Mouse (Mus musculus) layer of hippocampus, adult 9-11 months (tissue): ENCODE measurements around the gene Map7d1.

Experiments
- DNase-seq: peaks from one replicate; pipeline ENCODE4 v3.0.0; 2022

Map7d1 gene

DNA sequence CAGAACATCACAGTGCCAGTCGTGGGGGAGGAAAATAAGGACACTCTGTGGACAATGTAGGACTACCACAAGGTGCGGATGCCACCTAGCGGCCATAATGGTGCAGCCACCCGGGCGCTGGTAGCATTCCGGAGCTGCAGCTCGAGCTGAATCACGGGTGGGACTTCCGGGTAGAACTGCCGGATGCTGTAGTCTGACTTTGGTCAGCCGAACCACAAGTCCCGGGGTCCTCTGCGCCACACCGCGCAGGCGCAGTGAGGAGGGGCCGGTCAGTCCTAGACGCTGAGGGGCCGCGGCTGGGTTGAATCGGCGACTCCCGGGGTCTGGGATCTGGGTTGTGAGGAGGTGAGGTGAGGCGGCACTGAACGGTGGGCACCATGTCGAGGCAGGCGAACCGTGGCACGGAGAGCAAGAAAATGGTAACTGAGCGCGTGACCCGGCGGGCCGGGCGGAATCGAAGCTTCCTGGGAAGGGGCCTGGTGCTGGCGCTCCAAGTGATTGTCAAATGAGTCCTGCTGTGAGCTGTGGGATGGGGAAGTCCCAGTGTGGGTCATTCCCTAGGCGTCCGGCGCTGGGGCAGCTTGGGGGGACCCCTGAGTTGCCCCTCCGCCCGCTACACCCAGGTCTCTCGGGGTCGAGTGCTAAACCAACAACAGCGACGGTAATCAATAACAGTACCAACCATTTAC lies 6.1 kb upstream of the Map7d1 start, which contains the start of gene Trappc3:
Gene Trappc3 (plus strand): TSS at position 207 of the 689 bp plus-strand sequence.
- peak; percentile 99 for DNase-seq

DNA sequence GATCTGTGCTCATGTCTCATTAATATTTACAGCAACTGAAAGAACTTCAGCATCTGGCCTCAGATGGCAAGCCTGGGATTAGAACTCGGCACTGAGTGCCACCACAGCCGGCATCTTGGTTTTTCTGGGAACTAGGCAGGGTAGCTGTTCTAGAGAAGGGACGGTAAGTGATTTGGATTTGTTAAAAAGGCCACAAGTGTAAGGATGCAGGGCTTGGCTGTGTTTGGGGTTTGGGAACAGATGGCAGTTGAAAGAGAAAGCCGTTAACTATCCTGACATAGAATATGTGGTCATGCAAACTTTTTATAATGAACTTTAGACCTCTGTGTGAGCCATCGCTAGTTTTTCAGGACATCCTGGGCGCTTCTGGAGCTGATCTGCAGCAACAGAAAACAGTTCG lies 5.5 kb upstream of the Map7d1 start:
- DNase-seq, result no peak

DNA sequence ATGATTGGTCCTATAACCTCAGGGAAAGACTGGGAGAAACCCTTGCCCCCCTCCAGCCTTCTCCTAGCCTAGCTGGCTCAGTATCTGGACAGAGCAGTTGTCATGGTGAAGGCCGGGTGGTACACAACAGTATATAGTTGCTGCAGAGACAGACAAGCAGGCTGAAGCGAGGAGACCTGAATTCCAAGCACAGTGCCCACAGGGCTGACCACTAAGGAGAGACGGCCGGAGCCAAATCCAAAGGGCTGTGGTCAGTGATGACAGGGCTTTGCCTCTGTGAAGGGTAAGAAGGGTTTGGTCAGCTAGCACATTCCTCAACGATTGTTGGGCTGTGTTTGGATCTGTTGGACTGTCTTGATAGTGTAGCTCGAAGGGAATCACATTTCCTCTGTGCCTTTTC lies 5.1 kb upstream of the Map7d1 start:
- DNase-seq, result no peak

DNA sequence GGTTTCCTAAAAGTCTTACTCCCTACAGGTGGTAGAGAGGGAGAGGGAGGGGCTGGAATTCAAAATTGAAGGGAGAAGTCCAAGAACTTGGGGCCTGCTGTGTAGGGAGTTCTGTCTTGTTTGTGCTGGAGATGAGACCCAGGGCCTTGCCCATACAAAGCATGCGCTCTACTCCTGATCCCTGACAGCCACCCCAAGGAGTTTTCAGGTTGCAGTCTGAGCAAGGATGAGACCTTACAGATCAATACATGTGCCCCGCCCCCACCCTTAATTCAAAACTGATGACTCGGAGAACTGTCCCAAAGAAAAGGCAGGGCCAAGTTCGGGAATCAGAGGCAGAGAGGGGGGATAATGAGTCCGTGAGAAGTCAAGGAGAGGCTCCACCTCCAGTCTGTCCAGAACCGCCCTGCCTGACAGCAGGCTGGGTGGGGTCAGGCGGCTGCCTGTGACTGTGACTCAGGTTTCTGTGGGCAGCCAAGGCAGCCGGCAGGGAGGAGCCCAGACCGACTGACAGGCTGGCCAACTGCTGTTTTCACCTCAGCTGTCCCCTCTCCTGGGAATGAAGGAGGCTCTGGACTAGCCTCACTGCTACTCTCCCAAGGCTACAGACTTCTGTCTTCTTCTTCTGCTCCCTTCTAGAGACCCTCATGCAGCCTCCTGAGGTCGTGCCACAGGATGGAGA lies 4.5 kb upstream of the Map7d1 start:
- peak; percentile 67 for DNase-seq

DNA sequence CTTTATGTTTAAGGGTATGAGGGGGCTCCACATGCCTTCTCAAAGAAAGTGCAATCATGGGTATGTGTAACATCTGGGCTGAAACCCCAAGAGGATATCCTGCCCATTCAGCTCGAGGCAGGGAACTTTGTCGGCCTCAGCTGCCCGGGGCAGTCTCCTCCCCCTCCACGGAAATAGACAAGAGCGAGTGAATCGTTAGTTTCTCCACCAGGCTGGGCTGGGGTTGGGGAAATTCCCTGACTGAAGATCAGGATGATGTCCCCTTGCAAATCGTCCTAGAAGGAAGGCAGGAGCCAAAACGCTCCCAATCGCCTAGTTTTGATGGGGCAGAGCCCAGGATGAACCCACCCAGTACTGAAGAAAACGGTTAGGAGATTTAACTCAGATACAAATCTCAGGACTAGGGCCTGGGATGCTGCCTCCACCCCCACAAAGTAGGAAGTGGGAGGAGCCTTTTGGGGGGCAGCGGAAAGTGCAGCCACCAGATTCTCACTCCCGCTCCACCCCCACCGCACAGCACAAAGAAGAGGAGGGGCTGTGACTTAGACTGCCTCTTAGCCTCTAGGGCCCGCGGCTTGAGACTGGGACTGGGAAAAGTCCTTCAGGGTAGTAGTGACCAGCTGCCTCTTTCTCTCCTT lies 3.5 kb upstream of the Map7d1 start:
- DNase-seq, result peak; percentile 55

DNA sequence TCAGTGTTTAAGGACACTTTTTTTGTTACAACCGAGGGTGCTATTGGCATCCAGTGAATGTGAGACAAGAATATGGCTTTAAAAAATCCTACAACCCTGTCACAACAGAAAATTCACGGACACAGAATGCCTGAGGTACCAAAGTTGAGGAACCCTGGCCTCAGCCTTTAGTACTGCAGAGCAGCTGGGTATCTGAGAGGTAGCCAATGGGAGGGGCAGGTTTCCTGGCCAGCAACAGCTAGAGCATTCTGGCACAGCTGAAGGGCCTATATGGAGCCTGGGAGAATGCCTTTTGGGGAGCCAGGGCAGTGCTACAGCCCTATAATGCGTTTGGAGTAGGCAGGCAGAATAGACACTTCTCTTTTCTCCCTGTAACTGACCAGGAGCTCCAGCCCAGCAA lies 2.9 kb upstream of the Map7d1 start:
- no peak for DNase-seq

DNA sequence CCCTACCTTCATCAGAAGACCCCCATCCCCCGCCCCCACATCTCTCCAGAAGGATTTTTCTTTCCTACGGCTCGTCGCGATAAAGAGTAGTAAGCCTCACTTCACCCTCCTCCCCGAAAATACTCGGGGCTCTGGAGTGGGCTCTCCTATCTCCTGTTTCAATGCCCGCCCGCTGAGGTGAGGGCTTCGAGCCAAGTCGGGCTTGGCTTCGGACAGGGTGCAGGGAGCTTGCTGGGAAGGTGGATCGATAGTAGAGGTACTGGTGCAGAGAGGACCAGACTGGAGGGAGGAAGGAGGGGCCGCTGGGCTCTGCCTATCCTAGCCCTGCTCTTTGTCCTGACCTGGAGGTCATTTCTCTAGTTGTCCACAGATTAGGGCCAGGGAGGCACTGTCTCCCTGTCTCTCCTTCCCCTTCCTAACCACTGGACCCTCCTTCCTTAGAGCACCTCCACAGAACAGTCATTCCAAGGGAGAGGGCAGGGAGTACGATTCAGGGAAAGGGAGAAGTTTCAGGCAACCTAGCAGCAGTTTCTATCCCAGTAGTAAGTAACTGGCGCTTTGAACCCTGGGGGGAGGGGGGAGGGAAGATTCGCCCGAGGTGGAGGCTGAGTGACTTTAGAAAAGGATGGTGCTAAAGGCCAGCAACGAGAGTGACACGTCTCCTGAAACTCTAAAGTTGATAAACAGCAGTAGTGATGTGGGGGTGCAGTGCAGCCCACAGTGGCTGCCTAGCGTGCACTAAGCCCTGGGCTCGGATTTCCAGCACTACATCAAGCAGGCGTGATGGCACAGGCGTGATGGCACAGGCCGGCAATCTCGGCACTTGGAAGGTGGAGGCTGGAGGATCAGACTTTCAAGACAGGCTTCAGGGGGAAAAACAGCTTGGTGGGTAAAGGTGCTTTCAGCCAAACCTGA lies 1.1 kb upstream of the Map7d1 start:
- no peak for DNase-seq

DNA sequence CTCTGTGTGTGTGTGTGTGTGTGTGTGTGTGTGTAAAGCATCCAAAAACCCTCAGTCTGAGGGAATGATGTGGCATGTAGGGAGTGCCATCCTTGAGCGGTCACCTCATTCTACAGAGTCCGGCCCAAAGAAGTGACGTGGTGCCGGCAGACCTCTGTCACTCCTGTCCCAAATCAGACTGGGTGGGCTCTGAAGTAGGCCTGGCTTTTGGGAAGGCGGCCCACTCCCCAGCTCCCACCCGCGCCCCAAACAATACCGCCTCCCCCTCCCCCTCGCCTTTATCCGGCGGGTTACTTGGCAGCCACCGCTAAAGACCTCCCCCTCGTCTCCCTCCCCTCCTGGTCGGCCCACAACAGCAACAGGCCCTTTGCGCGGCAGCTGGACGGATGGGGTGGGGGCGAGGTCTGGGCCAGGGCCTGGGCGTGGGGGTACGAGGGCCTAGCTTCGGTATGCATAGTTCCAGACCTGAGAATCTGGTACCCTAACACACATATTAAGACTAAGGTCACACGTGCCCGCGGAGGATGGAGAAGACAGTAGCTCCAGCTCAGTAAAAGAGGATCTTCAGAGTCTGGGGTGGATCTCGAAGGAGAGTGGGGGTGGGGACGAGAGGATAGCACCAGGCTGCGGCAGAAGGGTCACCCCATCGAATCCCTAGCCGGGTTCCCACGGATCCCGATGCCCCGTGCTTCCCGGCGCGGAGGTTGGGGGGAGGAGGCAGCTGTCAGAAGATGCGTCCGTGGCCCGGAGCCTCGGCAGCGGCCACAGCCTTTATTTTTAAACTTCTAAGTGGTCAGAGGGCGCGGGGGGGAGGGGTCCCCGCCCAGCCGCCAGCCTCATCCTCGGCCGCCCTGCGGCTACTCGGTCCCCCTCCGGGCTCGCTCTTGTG lies 786 bp downstream of the Map7d1 start:
- DNase-seq, result peak; percentile 61

DNA sequence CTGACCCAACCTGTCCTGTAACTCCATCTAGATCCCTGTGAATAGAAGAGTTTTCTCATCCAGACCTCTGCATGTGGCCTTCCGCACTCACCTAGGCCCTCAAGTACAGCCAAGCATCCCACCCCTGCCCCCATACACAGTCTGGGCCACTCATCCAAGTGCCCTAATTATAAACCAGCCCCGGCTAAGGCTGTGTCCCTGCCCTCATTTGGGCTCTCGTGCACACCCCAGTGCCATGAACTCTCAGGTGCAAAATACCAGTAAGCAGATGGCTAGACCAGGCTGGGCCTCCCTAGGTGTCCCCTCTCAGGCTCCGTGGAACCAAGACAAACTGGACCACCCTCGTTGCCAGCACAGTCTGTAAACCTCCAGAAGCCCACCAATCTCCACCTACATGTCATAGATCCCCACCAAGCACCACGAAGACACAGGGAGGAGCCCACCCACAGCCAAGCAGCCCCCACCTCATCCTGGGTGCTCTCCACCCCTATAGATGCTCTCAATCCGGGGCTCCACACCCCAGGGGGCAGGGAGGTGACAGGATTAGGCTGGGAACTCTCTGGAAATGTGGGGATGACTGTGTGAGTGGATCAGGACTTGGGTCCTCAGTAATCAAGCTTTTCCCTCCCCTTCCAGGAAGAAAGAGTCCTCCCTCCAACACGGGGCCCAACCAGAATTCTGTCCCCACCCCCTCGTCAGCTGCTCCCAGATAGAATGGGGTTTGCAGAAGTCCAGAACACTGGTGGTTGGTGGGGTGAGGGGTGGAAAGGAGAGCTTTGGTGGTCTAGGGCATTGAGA lies 1.6 kb downstream of the Map7d1 start:
- DNase-seq, result peak; percentile 83

DNA sequence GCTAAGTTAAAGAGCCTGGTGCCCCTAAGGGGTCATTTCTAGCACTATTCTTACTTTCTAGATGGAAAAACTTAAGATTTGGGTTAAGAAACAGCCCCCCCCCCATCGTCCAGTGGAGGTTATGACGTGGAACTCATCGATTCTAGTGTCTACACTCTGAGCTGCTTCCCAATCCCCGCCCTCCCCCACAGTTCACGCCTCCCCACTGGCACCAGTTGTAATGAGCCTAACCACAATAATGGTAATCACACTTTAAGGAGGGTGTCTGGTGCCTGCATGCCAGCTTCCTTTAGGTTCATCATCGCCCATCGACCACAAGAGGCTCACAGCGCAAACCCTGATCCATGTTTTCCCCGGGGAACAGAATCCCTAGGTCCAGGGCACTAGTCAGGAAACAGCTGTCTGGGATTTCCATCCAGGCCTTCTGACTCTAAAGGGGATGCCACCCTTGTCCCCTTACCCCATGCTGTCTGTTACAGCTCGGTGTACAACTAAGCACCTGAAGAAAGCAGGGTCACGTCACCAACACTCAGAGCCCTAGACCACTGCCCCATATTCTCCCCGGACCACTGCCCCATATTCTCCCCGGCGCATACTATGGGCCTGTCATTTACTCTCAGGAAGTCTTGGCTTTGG lies 2.4 kb downstream of the Map7d1 start:
- DNase-seq, result no peak

DNA sequence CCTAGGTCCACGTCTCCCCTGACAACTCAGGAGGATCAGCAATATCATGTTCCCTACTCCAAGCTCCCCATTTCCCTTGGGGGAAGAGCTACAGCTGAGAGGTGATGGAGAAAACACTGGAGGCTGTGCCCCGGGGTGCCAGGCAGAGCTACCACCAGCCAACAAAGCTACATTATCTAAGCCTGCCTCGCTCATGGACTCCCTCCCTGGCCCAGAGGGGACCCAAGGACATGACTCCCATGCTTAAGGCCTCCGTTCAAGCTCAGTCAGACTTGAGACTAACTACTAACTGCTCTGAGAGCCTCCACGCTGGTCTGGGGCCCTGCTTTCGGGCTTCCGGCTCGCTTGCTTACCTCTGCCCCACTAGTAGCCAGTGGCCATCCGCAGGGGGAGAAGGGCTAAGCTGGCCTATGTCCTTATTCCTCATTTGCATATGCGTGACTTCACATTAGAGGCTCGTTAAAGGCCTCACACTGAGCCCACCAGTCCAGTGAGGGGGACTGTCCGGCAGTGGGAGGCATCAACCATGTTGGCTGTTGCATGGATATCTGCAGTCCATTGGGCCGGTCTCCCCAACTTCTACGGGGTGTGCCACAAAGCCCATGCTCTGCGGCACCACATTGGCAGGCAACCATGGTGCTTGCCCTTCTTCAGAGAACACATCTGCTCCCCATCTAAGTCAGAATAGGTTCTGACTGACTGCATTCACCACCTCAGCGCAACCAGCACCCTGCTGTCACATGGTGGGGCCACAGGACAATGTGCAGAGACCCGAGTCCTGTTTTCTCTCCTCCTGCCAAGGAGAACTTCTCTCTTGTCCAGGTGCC lies 3.5 kb downstream of the Map7d1 start:
- DNase-seq, result peak; percentile 71

DNA sequence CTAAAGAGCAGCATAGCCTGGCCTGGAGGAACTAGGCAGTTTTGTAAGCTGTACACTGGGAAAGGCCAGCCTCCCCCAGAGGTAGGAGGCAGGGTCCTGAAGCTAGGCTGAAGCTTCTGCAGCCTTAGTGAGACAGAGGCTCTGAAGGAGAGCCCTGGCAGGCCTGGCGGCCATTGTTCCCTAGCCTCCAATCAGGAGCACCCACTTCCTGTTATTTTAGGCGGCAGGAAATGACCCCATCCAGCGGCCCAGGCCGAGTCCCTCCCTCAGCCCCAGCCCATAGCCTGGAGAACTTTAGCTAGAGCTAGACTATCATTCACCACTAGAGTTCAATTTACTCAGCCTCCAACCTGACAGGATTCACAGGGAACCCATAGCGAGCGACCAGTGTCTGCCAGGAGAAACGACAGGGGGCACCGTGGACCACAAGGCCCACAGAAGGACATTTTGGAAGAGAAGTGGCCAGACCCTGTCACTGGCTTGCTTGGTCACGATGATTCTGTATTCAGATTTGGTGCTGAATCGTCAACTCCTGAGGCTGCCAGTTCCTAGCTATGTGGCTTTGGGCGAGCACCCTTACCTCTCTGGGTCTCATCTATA lies 4.4 kb downstream of the Map7d1 start:
- DNase-seq, result no peak

DNA sequence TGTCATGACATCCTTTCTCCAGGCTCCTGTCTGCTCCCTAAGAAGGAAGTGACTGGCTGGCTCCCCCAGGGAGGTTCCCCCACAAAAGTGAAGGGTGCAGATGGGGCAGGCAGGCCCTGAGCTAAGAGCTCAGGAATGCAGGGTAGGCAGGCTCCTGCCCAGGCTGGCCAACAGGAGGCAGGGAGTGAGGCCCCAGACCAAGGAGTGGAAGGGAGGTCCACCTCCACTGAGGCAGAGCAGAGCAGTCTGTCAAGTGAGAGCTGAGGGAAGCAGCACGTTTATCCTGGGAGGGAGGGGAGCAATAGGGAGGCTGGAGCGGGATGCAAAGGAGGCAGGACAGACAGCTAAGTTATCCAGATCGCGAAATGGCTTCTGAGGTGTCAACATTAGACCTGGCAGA lies 5.5 kb downstream of the Map7d1 start:
- no peak for DNase-seq

DNA sequence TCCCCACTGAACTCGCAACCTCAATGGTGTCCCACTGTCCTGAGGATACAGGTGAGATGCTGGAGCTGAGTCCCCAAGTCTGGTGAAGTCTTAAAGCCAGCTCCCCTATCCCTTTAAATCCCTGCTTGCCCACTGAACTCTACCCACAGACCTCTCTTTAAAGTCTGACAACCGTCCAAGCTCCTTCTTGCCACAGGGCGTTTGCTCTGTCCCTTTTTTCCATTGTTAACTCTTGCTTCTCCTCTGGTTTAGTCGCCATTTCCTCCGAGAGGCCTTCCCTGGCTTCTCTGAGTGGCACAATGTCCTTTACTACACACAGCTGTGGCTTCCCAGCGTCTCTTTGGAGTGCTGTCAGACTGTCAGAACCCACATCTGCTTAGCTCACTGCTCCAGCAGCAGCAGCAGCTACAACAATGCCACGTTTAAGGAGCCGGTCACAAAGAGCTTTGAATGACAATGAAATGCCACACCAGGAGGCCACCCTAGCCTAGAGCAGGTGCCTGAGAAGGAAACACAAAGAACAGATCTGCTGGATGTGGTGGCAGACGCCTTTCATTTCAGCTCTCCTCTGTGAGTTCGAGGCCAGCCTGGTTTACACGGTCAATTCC lies 7.8 kb downstream of the Map7d1 start:
- peak; percentile 74 for DNase-seq

DNA sequence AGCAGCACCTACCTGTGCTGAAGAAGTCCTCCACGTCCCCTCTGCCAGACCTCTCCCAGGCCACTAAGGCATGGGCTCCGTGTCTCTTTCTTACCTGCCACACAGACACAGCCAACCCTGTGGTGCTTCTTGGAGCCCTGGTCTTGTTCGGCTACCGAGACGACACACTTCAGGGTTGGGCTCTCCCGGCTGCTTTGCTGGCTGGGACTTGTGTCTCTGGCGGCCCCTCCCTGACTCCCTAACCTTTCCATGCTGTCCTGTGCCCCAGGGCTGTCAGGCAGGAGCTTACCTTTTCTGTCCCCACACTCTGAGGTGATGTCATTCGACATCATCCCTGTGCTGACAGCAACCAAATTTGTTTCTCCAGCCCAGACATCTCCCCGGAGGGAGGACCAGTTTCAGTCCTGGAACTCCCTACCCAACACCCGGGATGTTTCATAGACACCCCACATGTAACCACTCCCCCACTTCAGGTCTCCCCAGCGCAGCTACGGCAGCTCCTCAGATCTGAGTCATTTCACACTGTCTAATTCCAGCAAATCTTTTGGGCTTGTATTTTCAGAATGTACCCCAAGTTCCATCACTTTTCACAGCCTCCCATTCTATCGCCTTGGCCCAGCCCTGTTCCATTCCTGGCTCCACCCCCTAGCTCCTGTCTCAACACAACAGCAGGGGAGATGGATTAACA lies 9.8 kb downstream of the Map7d1 start:
- no peak for DNase-seq

DNA sequence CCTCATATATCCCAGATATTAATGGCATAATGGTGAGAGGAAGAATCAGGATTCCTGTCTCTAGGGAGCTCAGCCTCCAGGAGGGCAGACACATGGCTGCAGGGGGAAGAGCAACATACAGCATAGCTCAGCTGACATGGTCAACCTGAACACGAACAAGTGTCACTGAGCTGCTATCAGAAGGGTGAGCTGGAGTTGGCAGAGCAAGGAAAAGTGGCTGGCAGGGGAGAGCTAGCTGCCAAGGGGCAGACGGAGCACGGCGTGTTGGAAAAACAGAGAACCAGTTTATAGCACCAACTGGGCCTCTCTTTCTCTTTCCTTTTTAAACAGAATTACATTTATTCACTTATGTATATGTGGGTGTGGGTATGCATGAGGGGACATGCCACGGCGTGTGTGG lies 13.6 kb downstream of the Map7d1 start:
- DNase-seq, result no peak

DNA sequence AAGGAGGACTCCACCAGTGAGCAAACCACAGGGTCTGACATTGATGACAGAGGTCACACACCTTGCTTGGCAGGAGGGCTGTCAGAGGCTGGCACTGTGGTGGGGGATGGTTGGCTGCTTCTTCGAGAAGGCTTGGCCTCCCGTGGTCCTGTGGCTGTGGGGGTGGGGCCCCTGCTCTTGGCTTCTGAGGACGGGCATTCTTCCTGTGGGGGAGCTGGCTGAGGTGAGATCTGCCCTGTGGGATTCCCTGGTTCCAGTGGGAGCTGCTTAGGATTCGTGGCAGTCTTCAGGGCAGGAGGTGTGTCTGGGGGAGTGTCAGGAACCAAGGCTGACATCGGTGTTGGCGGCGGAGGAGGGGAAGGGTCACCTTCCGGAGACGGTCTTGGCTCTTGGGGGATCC lies 14.2 kb downstream of the Map7d1 start:
- no peak for DNase-seq

DNA sequence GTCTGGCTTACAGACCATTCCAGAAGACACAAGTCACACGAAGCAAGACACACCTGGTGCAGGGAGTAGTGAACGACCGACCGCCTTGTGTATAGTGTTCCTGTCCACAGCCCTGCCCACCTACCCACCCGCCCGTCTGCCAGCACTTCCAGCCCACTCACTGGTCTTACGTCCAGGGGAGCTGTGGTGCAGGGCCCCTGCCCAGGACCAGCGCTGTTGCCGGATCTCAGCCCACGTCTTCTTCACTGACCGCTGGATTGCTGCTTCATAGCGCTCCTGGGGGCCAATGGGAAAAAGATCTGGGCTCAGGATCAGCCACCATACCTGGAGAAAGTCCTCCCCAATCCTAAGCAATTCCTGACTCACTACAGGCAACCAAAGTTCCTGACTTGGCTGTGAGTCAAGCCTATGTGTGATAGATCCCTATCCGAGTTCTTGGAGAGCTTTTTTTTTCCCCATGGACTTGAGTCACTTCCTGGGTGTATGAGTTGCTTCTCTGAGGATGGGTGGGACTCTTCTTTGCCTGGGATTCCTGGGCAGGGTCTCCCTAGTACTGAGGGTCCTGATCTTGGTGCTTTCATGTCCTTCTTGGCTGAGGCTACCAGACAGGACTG lies 16.2 kb downstream of the Map7d1 start:
- no peak for DNase-seq
